Mouse (Mus musculus): ENCODE data around the gene Nudt8. TPM values are rescaled to one million over a fixed set of nuclear protein-coding genes. Genes with fewer than 3 reads are reported as not detected.

The Nudt8 gene
- 16.1 to 21.0 TPM (median 19.8 TPM) in 4 replicates for total RNA-seq (2023)

GRCm38 (mm10) chr19:4000119-4000900 is at the start of gene Nudt8, which contains the start of gene Gm49405:
TSS of gene Nudt8 (plus strand) at chr19:4000580.
TSS of gene Gm49405 (plus strand) at chr19:4000626.

DNA sequence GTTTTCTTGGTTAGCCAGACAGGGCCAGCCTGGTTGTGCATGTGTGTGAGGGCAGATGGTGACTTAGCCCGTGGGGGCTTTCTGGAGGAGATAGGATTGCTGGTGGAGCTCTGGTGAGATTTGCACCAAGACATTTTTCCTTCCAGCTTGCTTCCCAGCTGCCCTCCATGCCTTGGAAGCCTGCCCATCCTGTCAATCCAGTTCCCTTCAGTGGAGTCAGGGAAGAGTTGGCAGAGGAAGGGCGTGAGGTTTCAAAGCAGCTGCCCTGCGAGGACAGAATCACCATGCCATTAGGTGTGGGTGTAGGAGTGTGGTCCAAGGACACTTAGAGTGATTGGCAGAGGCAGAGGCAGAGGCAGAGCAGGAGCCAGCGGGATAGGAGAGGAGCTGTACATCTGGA is 41.9 kb upstream of the Nudt8 start, which contains the start of gene Aldh3b3:
TSS of gene Aldh3b3 (plus strand) at position 176 of the 400 bp plus-strand sequence.

GRCm38 (mm10) chr19:3972229-3972628 is 28.2 kb upstream of the Nudt8 start, which contains the start of gene Aldh3b2:
TSS of gene Aldh3b2 (plus strand) at chr19:3972328.

GRCm38 (mm10) chr19:3986334-3986733 is 14.0 kb upstream of the Nudt8 start, which contains the start of gene Acy3:
TSS of gene Acy3 (plus strand) at chr19:3986570.

GRCm38 (mm10) chr19:3992416-3992815 is 8.0 kb upstream of the Nudt8 start, which contains the start of gene Tbx10:
TSS of gene Tbx10 (plus strand) at chr19:3992752.

GRCm38 (mm10) chr19:4003112-4003511 is 2.7 kb downstream of the Nudt8 start, which contains the start of gene Doc2g:
TSS of gene Doc2g (plus strand) at chr19:4003313.

GRCm38 (mm10) chr19:4012432-4013022 is 12.1 kb downstream of the Nudt8 start, which contains the start of gene Ndufv1:
TSS of gene Ndufv1 (minus strand) at chr19:4012806.

DNA sequence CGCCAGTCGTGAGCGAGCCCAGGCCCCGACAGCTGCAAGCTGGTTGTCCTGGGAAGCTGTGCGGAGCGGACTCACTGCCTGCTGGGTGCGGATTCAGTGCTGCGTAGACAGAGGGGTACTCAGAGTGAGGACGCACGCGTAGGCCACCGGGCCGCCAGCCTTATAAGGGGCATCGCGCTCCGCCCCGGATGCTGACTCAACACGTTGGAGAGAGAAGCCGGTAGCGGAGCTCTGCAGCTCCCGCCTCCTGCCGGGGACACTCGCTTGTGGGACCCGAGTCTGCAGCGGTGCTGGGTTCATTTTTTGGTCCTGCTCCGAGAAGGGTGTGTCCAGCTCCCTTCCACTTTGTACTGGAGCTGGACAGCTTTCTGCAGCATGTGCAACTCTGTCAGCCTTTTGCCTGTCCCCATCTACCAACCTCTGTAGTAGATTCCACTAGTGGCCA is 37.4 kb downstream of the Nudt8 start, which contains the start of gene Gstp1:
TSS of gene Gstp1 (minus strand) at position 198 of the 445 bp plus-strand sequence.

GRCm38 (mm10) chr19:4045966-4046865 is 45.8 kb downstream of the Nudt8 start, which contains the start of gene Gstp2:
TSS of gene Gstp2 (minus strand) at chr19:4046023.

Other genes starting within 250 kb of the Nudt8 start
- 119 to 126 TPM (median 122 TPM) in 4 replicates for gene Kmt5b, start 233.2 kb upstream of the Nudt8 start, total RNA-seq (2023)
- gene Chka, start 148.8 kb upstream of the Nudt8 start, total RNA-seq (2023), result 65.0 to 81.7 TPM (median 68.1 TPM) in 4 replicates
- 141 to 154 TPM (median 146 TPM) in 4 replicates for gene Tcirg1, start 93.4 kb upstream of the Nudt8 start, total RNA-seq (2023)
- 73.8 to 87.1 TPM (median 81.3 TPM) in 4 replicates for gene Ndufs8, start 87.8 kb upstream of the Nudt8 start, total RNA-seq (2023)
- gene Aldh3b1, start 70.8 kb upstream of the Nudt8 start, total RNA-seq (2023), result 7.6 to 9.4 TPM (median 8.4 TPM) in 4 replicates
- 533 to 593 TPM (median 563 TPM) in 4 replicates for gene Unc93b1, start 65.4 kb upstream of the Nudt8 start, total RNA-seq (2023)
- gene Aldh3b3, start 41.9 kb upstream of the Nudt8 start, total RNA-seq (2023), result 0.15 TPM in 1 of 4 replicates, not detected in the others
- gene Aldh3b2, start 28.3 kb upstream of the Nudt8 start, total RNA-seq (2023), result 0.26 to 0.36 TPM in 2 of 4 replicates, not detected in the others
- gene Acy3, start 14.0 kb upstream of the Nudt8 start, total RNA-seq (2023), result not detected in 4 replicates
- gene Tbx10, start 7.8 kb upstream of the Nudt8 start, total RNA-seq (2023), result not detected in 4 replicates
- gene Gm49405, start within 50 bp of the Nudt8 start, total RNA-seq (2023), result 3.1 to 6.8 TPM (median 4.0 TPM) in 4 replicates
- gene Doc2g, start 2.7 kb downstream of the Nudt8 start, total RNA-seq (2023), result 7.1 to 12.1 TPM (median 10.4 TPM) in 4 replicates
- 73.3 to 94.8 TPM (median 89.7 TPM) in 4 replicates for gene Ndufv1, start 12.2 kb downstream of the Nudt8 start, total RNA-seq (2023)
- 137 to 169 TPM (median 145 TPM) in 4 replicates for gene Gstp1, start 37.4 kb downstream of the Nudt8 start, total RNA-seq (2023)
- gene Gstp2, start 45.4 kb downstream of the Nudt8 start, total RNA-seq (2023), result 8.8 to 22.4 TPM (median 15.9 TPM) in 4 replicates
- not detected in 4 replicates for gene Gstp3, start 59.0 kb downstream of the Nudt8 start, total RNA-seq (2023)
- not detected in 4 replicates for gene Cabp2, start 81.0 kb downstream of the Nudt8 start, total RNA-seq (2023)
- gene Cdk2ap2, start 96.6 kb downstream of the Nudt8 start, total RNA-seq (2023), result 119 to 136 TPM (median 129 TPM) in 4 replicates
- 195 to 200 TPM (median 198 TPM) in 4 replicates for gene Pitpnm1, start 99.4 kb downstream of the Nudt8 start, total RNA-seq (2023)
- 95.2 to 103 TPM (median 98.9 TPM) in 4 replicates for gene Aip, start 125.3 kb downstream of the Nudt8 start, total RNA-seq (2023)
- gene Gpr152, start 139.2 kb downstream of the Nudt8 start, total RNA-seq (2023), result 0.14 to 0.31 TPM (median 0.27 TPM) in 3 of 4 replicates, not detected in the other
- gene Cabp4, start 143.5 kb downstream of the Nudt8 start, total RNA-seq (2023), result 0.88 to 1.4 TPM (median 1.2 TPM) in 4 replicates
- 129 to 166 TPM (median 137 TPM) in 4 replicates for gene Coro1b, start 148.0 kb downstream of the Nudt8 start, total RNA-seq (2023)
- 341 to 368 TPM (median 348 TPM) in 4 replicates for gene Ptprcap, start 153.0 kb downstream of the Nudt8 start, total RNA-seq (2023)
- 50.3 to 55.6 TPM (median 50.9 TPM) in 4 replicates for gene Rps6kb2, start 162.8 kb downstream of the Nudt8 start, total RNA-seq (2023)
- gene Carns1, start 174.9 kb downstream of the Nudt8 start, total RNA-seq (2023), result 93.0 to 107 TPM (median 97.9 TPM) in 4 replicates
- 255 to 266 TPM (median 262 TPM) in 4 replicates for gene Tbc1d10c, start 190.7 kb downstream of the Nudt8 start, total RNA-seq (2023)
- gene Ppp1ca, start 191.5 kb downstream of the Nudt8 start, total RNA-seq (2023), result 377 to 398 TPM (median 383 TPM) in 4 replicates
- 51.5 to 59.3 TPM (median 55.6 TPM) in 4 replicates for gene Rad9a, start 201.1 kb downstream of the Nudt8 start, total RNA-seq (2023)
- gene Clcf1, start 213.7 kb downstream of the Nudt8 start, total RNA-seq (2023), result 141 to 150 TPM (median 148 TPM) in 4 replicates
- 5.9 TPM in 1 of 4 replicates, not detected in the others for gene AC109138.7, start 213.8 kb downstream of the Nudt8 start, total RNA-seq (2023)
- gene Pold4, start 231.3 kb downstream of the Nudt8 start, total RNA-seq (2023), result 206 to 223 TPM (median 211 TPM) in 4 replicates